Mouse (Mus musculus): Measurements from ENCODE around the gene Fmnl3. TPM values are rescaled to one million over a fixed set of nuclear protein-coding genes. Genes with fewer than 3 reads are reported as not detected.

Gene Fmnl3
- polyA plus RNA-seq, 1 experiment, result 26.8 TPM

DNA sequence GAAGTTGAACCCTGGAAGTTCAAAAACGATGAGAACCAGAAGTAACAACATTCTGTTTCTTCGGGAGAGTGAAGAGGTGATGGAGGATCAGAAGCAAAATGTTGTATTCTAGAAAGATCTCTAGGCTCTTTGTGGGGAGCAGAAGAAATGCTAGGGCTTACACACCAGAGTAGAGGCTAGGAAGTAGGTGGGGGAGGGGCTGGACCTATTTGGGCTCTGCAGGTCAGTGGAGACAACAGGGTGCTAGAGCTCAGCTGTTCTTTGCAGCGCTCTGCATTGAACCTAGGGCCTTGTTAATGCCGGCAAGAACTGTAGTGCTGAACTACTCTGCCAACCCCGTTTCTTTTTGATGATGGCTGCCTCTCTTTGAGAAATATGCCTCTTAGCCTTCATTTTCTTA is 74.1 kb downstream of the Fmnl3 start:
- peaks cover 7% of the 10 kb centered on the region; the same call in 1 of the 2 replicates for H3K4me1 ChIP-seq (ENCODE audit: control insufficient read depth, insufficient read depth, low read length)
- H3K27ac ChIP-seq (ENCODE audit: insufficient read depth, low read depth, low read length), result no peak overlapping the region
- no peaks in the 10 kb centered on the region for H3K36me3 ChIP-seq (ENCODE audit: control insufficient read depth, insufficient read depth, low read length)
- WGBS, result 49% methylated on average over 5 of the region's 5 CpGs
- no peak for TF ChIP-seq POLR2A (IDR thresholded peaks at IDR 0.05; ENCODE audit: low read depth, low read length)
- H3K4me3 ChIP-seq (ENCODE audit: insufficient read depth, low read depth, low read length), result no peak overlapping the region
- no peaks in the 10 kb centered on the region for H3K27me3 ChIP-seq (replicated peaks; ENCODE audit: control insufficient read depth, insufficient read depth, low read length)
- no peak for DNase-seq

- Histone ChIP-seq H3K4me1 (ENCODE audit: control insufficient read depth, insufficient read depth, low read length) (peaks cover 7% of the 10 kb centered on the region; the same call in 1 of the 2 replicates), H3K27ac (ENCODE audit: insufficient read depth, low read depth, low read length) (no peak within 1 kb of the TSS), H3K36me3 (ENCODE audit: control insufficient read depth, insufficient read depth, low read length) (no peaks in the 10 kb centered on the region), H3K4me3 (ENCODE audit: insufficient read depth, low read depth, low read length) (peak within 1 kb of the TSS; percentile 83), H3K27me3 (replicated peaks; ENCODE audit: control insufficient read depth, insufficient read depth, low read length) (no peaks in the 10 kb centered on the region)
- DNase-seq, result peak; percentile 29
- 5% methylated on average over 13 of the region's 17 CpGs for WGBS
- no peak for TF ChIP-seq POLR2A (IDR thresholded peaks at IDR 0.05; ENCODE audit: low read depth, low read length)
- no peak for TF ChIP-seq CTCF (conservative IDR thresholded peaks at IDR 0.05; ENCODE audit: insufficient read depth, insufficient read length, low read depth, low read length)
Observed at GRCm38 (mm10) chr15:99295484-99295981, 74.7 kb downstream of the Fmnl3 start, which contains the start of gene Fam186b. Gene Fam186b, minus strand, starts transcription at chr15:99295888.

- no peaks in the 10 kb centered on the region for H3K36me3 ChIP-seq (ENCODE audit: control insufficient read depth, insufficient read depth, low read length)
- H3K27ac ChIP-seq (ENCODE audit: insufficient read depth, low read depth, low read length), result no peak within 1 kb of the TSS
- 2% methylated on average over 64 of the region's 64 CpGs for WGBS
- peak; percentile 95 for DNase-seq
- H3K4me3 ChIP-seq (ENCODE audit: insufficient read depth, low read depth, low read length), result peak within 1 kb of the TSS; percentile 83
- TF ChIP-seq POLR2A (IDR thresholded peaks at IDR 0.05; ENCODE audit: low read depth, low read length) (no peak), CTCF (conservative IDR thresholded peaks at IDR 0.05; ENCODE audit: insufficient read depth, insufficient read length, low read depth, low read length) (peak; percentile 30; the same call in 1 of the 2 replicates)
- no peaks in the 10 kb centered on the region for H3K27me3 ChIP-seq (replicated peaks; ENCODE audit: control insufficient read depth, insufficient read depth, low read length)
- H3K4me1 ChIP-seq (ENCODE audit: control insufficient read depth, insufficient read depth, low read length), result peaks cover 7% of the 10 kb centered on the region; the same call in 1 of the 2 replicates
Observed at GRCm38 (mm10) chr15:99294813-99295374, 75.4 kb downstream of the Fmnl3 start, which contains the start of gene Prpf40b. Gene Prpf40b, plus strand, starts transcription at chr15:99295087.

- Histone ChIP-seq H3K27me3 (replicated peaks; ENCODE audit: control insufficient read depth, insufficient read depth, low read length) (no peaks in the 10 kb centered on the region), H3K4me1 (ENCODE audit: control insufficient read depth, insufficient read depth, low read length) (peaks cover 7% of the 10 kb centered on the region; the same call in 1 of the 2 replicates), H3K27ac (ENCODE audit: insufficient read depth, low read depth, low read length) (no peak overlapping the region), H3K4me3 (ENCODE audit: insufficient read depth, low read depth, low read length) (peak overlapping the region; percentile 83), H3K36me3 (ENCODE audit: control insufficient read depth, insufficient read depth, low read length) (no peaks in the 10 kb centered on the region)
- no peak for TF ChIP-seq POLR2A (IDR thresholded peaks at IDR 0.05; ENCODE audit: low read depth, low read length)
- TF ChIP-seq CTCF (conservative IDR thresholded peaks at IDR 0.05; ENCODE audit: insufficient read depth, insufficient read length, low read depth, low read length), result no peak
- 5% methylated on average over 16 of the region's 16 CpGs for WGBS
- DNase-seq, result no peak
Observed at GRCm38 (mm10) chr15:99294287-99294686, 76.0 kb downstream of the Fmnl3 start.

DNA sequence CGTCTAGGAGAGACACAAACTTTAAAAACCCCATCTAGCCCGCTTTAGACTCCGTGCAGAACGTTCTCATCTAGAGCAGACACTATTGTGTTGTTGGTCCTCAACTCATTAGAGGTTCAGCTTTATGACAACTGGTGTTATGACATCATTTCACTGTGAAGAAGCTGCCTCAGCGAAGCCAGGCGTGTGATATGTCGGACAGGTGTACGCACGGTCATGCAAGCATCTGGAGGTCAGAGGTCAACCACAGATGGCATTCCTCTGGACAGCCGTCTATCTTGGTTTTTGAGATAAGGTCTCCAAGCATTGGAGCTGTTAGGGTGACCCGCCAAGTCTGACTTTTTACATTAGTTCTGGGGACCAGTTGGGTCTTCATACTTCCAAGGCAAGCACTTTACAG is 79.7 kb downstream of the Fmnl3 start:
- Histone ChIP-seq H3K4me3 (ENCODE audit: insufficient read depth, low read depth, low read length) (no peak overlapping the region), H3K27me3 (replicated peaks; ENCODE audit: control insufficient read depth, insufficient read depth, low read length) (no peaks in the 10 kb centered on the region), H3K36me3 (ENCODE audit: control insufficient read depth, insufficient read depth, low read length) (no peaks in the 10 kb centered on the region), H3K4me1 (ENCODE audit: control insufficient read depth, insufficient read depth, low read length) (peaks cover 7% of the 10 kb centered on the region; the same call in 1 of the 2 replicates), H3K27ac (ENCODE audit: insufficient read depth, low read depth, low read length) (no peak overlapping the region)
- DNase-seq, result no peak
- 94% methylated on average over 11 of the region's 11 CpGs for WGBS
- TF ChIP-seq POLR2A (IDR thresholded peaks at IDR 0.05; ENCODE audit: low read depth, low read length) (no peak), CTCF (conservative IDR thresholded peaks at IDR 0.05; ENCODE audit: insufficient read depth, insufficient read length, low read depth, low read length) (no peak)

DNA sequence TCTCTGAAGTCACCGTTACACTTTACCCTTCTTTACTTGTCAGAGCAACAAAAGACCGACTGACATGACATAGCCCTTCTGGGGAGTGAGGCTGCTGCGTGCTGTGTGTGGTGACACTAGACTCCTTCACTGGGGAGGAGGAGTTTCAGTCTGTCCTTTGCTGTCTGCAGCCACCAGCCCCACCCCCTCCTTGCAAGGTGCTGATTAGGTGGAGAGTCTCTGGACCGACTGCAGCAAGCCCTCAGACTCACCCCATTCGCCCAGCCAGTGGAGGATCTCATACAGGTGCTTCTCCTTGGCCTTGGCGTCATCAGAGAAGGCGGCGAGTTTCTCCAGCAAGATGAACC is 85.1 kb downstream of the Fmnl3 start:
- Histone ChIP-seq H3K4me1 (ENCODE audit: control insufficient read depth, insufficient read depth, low read length) (peaks cover 5% of the 10 kb centered on the region; the same call in 1 of the 2 replicates), H3K27me3 (replicated peaks; ENCODE audit: control insufficient read depth, insufficient read depth, low read length) (no peaks in the 10 kb centered on the region), H3K4me3 (ENCODE audit: insufficient read depth, low read depth, low read length) (no peak overlapping the region), H3K36me3 (ENCODE audit: control insufficient read depth, insufficient read depth, low read length) (no peaks in the 10 kb centered on the region), H3K27ac (ENCODE audit: insufficient read depth, low read depth, low read length) (no peak overlapping the region)
- DNase-seq, result no peak
- WGBS, result 71% methylated on average over 8 of the region's 8 CpGs
- no peak for TF ChIP-seq POLR2A (IDR thresholded peaks at IDR 0.05; ENCODE audit: low read depth, low read length)
- no peak for TF ChIP-seq CTCF (conservative IDR thresholded peaks at IDR 0.05; ENCODE audit: insufficient read depth, insufficient read length, low read depth, low read length)

- 33% methylated on average over 14 of the region's 14 CpGs for WGBS
- Histone ChIP-seq H3K27me3 (replicated peaks; ENCODE audit: control insufficient read depth, insufficient read depth, low read length) (no peaks in the 10 kb centered on the region), H3K4me1 (ENCODE audit: control insufficient read depth, insufficient read depth, low read length) (peaks cover 5% of the 10 kb centered on the region; the same call in 1 of the 2 replicates), H3K36me3 (ENCODE audit: control insufficient read depth, insufficient read depth, low read length) (no peaks in the 10 kb centered on the region), H3K4me3 (ENCODE audit: insufficient read depth, low read depth, low read length) (no peak overlapping the region), H3K27ac (ENCODE audit: insufficient read depth, low read depth, low read length) (no peak overlapping the region)
- DNase-seq, result peak; percentile 92
- TF ChIP-seq CTCF (conservative IDR thresholded peaks at IDR 0.05; ENCODE audit: insufficient read depth, insufficient read length, low read depth, low read length) (no peak), POLR2A (IDR thresholded peaks at IDR 0.05; ENCODE audit: low read depth, low read length) (no peak)
Observed at GRCm38 (mm10) chr15:99284527-99285188, 85.6 kb downstream of the Fmnl3 start.
